In genomic region chr15:99225081-99225810, GRCm38 (mm10) we compare ENCODE assay signal across 7 mouse cellular contexts. TPM values are rescaled to one million over a fixed set of nuclear protein-coding genes. Genes with fewer than 3 reads are reported as not detected.
DNase-seq lines count a peak whose midpoint lies in the region; ATAC-seq lines count a peak whose summit lies in the region.

No protein-coding gene starts in this region.

- 1% methylated on average over 22 of the region's 22 CpGs for WGBS in embryonic facial prominence, embryonic 12.5 days
- under 1% methylated on average over 22 of the region's 22 CpGs for WGBS in hindbrain, embryonic 12.5 days
- WGBS in limb, embryonic 12.5 days = 1% methylated on average over 22 of the region's 22 CpGs

- H3K4me2 ChIP-seq in embryonic facial prominence, embryonic 12.5 days (replicated peaks) = peak overlapping the region; percentile 71
- peak overlapping the region; percentile 60 for H3K4me2 ChIP-seq in hindbrain, embryonic 12.5 days (replicated peaks)
- H3K4me2 ChIP-seq in limb, embryonic 12.5 days = peak overlapping the region; percentile 76

- no peak for ATAC-seq in embryonic facial prominence, embryonic 12.5 days (ENCODE audit: insufficient number of reproducible peaks, insufficient read depth, low FRiP score, low TSS enrichment)
- ATAC-seq in hindbrain, embryonic 12.5 days (ENCODE audit: low FRiP score) = no peak
- ATAC-seq in limb, embryonic 12.5 days (ENCODE audit: insufficient number of reproducible peaks, insufficient read depth, low FRiP score, low TSS enrichment, low read depth) = no peak

- H3K36me3 ChIP-seq in embryonic facial prominence, embryonic 12.5 days = no peaks in the 10 kb centered on the region
- no peaks in the 10 kb centered on the region for H3K36me3 ChIP-seq in hindbrain, embryonic 12.5 days
- no peaks in the 10 kb centered on the region for H3K36me3 ChIP-seq in limb, embryonic 12.5 days

- H3K9me3 ChIP-seq in embryonic facial prominence, embryonic 12.5 days = no peaks in the 10 kb centered on the region
- H3K9me3 ChIP-seq in hindbrain, embryonic 12.5 days (replicated peaks) = no peaks in the 10 kb centered on the region
- H3K9me3 ChIP-seq in limb, embryonic 12.5 days = no peaks in the 10 kb centered on the region

- peaks cover 52% of the 10 kb centered on the region for H3K4me1 ChIP-seq in embryonic facial prominence, embryonic 12.5 days
- H3K4me1 ChIP-seq in hindbrain, embryonic 12.5 days = peaks cover 39% of the 10 kb centered on the region
- H3K4me1 ChIP-seq in limb, embryonic 12.5 days (replicated peaks) = peaks cover 51% of the 10 kb centered on the region

- peak overlapping the region; percentile 44 for H3K4me3 ChIP-seq in embryonic facial prominence, embryonic 12.5 days
- H3K4me3 ChIP-seq in hindbrain, embryonic 12.5 days = peak overlapping the region; percentile 39
- peak overlapping the region; percentile 43 for H3K4me3 ChIP-seq in limb, embryonic 12.5 days (replicated peaks)

- H3K27ac ChIP-seq in embryonic facial prominence, embryonic 12.5 days = no peak overlapping the region
- H3K27ac ChIP-seq in hindbrain, embryonic 12.5 days = no peak overlapping the region
- H3K27ac ChIP-seq in limb, embryonic 12.5 days = no peak overlapping the region

- H3K27me3 ChIP-seq in embryonic facial prominence, embryonic 12.5 days = peaks cover 94% of the 10 kb centered on the region
- H3K27me3 ChIP-seq in hindbrain, embryonic 12.5 days = peaks cover 99% of the 10 kb centered on the region
- H3K27me3 ChIP-seq in limb, embryonic 12.5 days = peaks cover 95% of the 10 kb centered on the region

- DNase-seq in ovary, postnatal 14 days (ENCODE audit: low spot score) = peak; percentile 22
- no peak for DNase-seq in ovary, postnatal 10 days (ENCODE audit: low spot score)
- peak; percentile 85 to 89 for DNase-seq in right cerebral cortex, postnatal 10 days (ENCODE audit: low spot score in 2 of 2)
- DNase-seq in ovary, postnatal 36 days (ENCODE audit: low spot score) = no peak

- no peak overlapping the region; the same call in 1 of the 2 replicates for H3K9ac ChIP-seq in embryonic facial prominence, embryonic 12.5 days
- H3K9ac ChIP-seq in hindbrain, embryonic 12.5 days = 0 out of 2 replicates have a peak overlapping the region, but pooled peaks have one; percentile 52
- H3K9ac ChIP-seq in limb, embryonic 12.5 days (replicated peaks) = 0 out of 2 replicates have a peak overlapping the region, but pooled peaks have one; percentile 27

RNA-seq across cellular contexts. Expression of gene Kcnh3, which starts 0.6 kb away (rescaled TPM):
- polyA plus RNA-seq in embryonic facial prominence, embryonic 12.5 days (2016; fragmentation: Nextera tagmentation; extraction: Ambion mirVana) = 0.81 and 1.2 TPM in 2 replicates
- polyA plus RNA-seq in hindbrain, embryonic 12.5 days (2016; fragmentation: Nextera tagmentation; extraction: Ambion mirVana) = 0.40 TPM in 1 of 2 replicates, not detected in the other
- 0.13 and 0.24 TPM in 2 replicates for polyA plus RNA-seq in limb, embryonic 12.5 days (2016; fragmentation: Nextera tagmentation; extraction: Ambion mirVana)

RNA-seq across cellular contexts. Expression of gene Mcrs1, which starts 26.5 kb away (rescaled TPM):
- 159 and 160 TPM in 2 replicates for polyA plus RNA-seq in embryonic facial prominence, embryonic 12.5 days (2016; fragmentation: Nextera tagmentation; extraction: Ambion mirVana)
- 178 and 179 TPM in 2 replicates for polyA plus RNA-seq in hindbrain, embryonic 12.5 days (2016; fragmentation: Nextera tagmentation; extraction: Ambion mirVana)
- polyA plus RNA-seq in limb, embryonic 12.5 days (2016; fragmentation: Nextera tagmentation; extraction: Ambion mirVana) = 154 and 158 TPM in 2 replicates

Comparison
In these comparisons a context has a peak if more than half of its experiments do, and no peak if none do; other contexts are left out.
1. DNase-seq: peak in ovary, postnatal 14 days (single experiment) and right cerebral cortex, postnatal 10 days (2 of 2); none in ovary, postnatal 10 days (single experiment) and ovary, postnatal 36 days (single experiment).
2. Peak in every context shown above with its lines, with median percentiles within 50 percentile points of each other: H3K4me2 ChIP-seq and H3K4me3 ChIP-seq.